Mouse (Mus musculus): ENCODE results near the gene Nos1ap. TPM values are rescaled to one million over a fixed set of nuclear protein-coding genes. Genes with fewer than 3 reads are reported as not detected.

Nos1ap gene
- polyA plus RNA-seq, 1 experiment = 9.4 TPM

- 63% methylated on average over 5 of the region's 5 CpGs for WGBS
- no peak for DNase-seq (ENCODE audit: low read depth, low spot score)
Measured at GRCm38 (mm10) chr1:170432288-170432687, 157.4 kb downstream of the Nos1ap start.

- no peak for DNase-seq (ENCODE audit: low read depth, low spot score)
- WGBS = 84% methylated on average over 5 of the region's 5 CpGs
Measured at GRCm38 (mm10) chr1:170431312-170431711, 158.3 kb downstream of the Nos1ap start.

GRCm38 (mm10) chr1:170430660-170431059 is 159.0 kb downstream of the Nos1ap start:
- no peak for DNase-seq (ENCODE audit: low read depth, low spot score)
- 94% methylated on average over 7 of the region's 7 CpGs for WGBS

- DNase-seq (ENCODE audit: low read depth, low spot score) = no peak
- WGBS = 80% methylated on average over 6 of the region's 6 CpGs
Measured at GRCm38 (mm10) chr1:170429656-170430055, 160.0 kb downstream of the Nos1ap start.

- WGBS = 73% methylated on average over 2 of the region's 2 CpGs
- no peak for DNase-seq (ENCODE audit: low read depth, low spot score)
Measured at GRCm38 (mm10) chr1:170428141-170428540, 161.5 kb downstream of the Nos1ap start.

GRCm38 (mm10) chr1:170424258-170424889 is 165.3 kb downstream of the Nos1ap start:
- 92% methylated on average over 10 of the region's 10 CpGs for WGBS
- no peak for DNase-seq (ENCODE audit: low read depth, low spot score)

- 78% methylated on average over 1 of the region's 1 CpGs for WGBS
- no peak for DNase-seq (ENCODE audit: low read depth, low spot score)
Measured at GRCm38 (mm10) chr1:170423048-170423447, 166.6 kb downstream of the Nos1ap start.

GRCm38 (mm10) chr1:170422188-170422587 is 167.5 kb downstream of the Nos1ap start:
- DNase-seq (ENCODE audit: low read depth, low spot score) = no peak
- 67% methylated on average over 4 of the region's 4 CpGs for WGBS

- DNase-seq (ENCODE audit: low read depth, low spot score) = no peak
- WGBS = 75% methylated on average over 3 of the region's 3 CpGs
Measured at GRCm38 (mm10) chr1:170419961-170420360, 169.7 kb downstream of the Nos1ap start.

- no peak for DNase-seq (ENCODE audit: low read depth, low spot score)
- 48% methylated on average over 1 of the region's 1 CpGs for whole genome bisulfite sequencing
Measured at GRCm38 (mm10) chr1:170418131-170418530, 171.5 kb downstream of the Nos1ap start.

- WGBS = 87% methylated on average over 2 of the region's 2 CpGs
- DNase-seq (ENCODE audit: low read depth, low spot score) = no peak
Measured at GRCm38 (mm10) chr1:170416967-170417366, 172.7 kb downstream of the Nos1ap start.

GRCm38 (mm10) chr1:170416206-170416605 is 173.5 kb downstream of the Nos1ap start:
- 61% methylated on average over 6 of the region's 6 CpGs for WGBS
- DNase-seq (ENCODE audit: low read depth, low spot score) = no peak

GRCm38 (mm10) chr1:170415395-170415794 is 174.3 kb downstream of the Nos1ap start:
- WGBS = 77% methylated on average over 3 of the region's 3 CpGs
- DNase-seq (ENCODE audit: low read depth, low spot score) = no peak

- WGBS = 82% methylated on average over 8 of the region's 8 CpGs
- DNase-seq (ENCODE audit: low read depth, low spot score) = no peak
Measured at GRCm38 (mm10) chr1:170410402-170411191, 179.1 kb downstream of the Nos1ap start.

- DNase-seq (ENCODE audit: low read depth, low spot score) = no peak
- 54% methylated on average over 4 of the region's 4 CpGs for WGBS
Measured at GRCm38 (mm10) chr1:170409091-170409490, 180.6 kb downstream of the Nos1ap start.

GRCm38 (mm10) chr1:170406921-170407320 is 182.7 kb downstream of the Nos1ap start:
- WGBS = 75% methylated on average over 8 of the region's 8 CpGs
- no peak for DNase-seq (ENCODE audit: low read depth, low spot score)

- DNase-seq (ENCODE audit: low read depth, low spot score) = no peak
- 81% methylated on average over 2 of the region's 2 CpGs for WGBS
Measured at GRCm38 (mm10) chr1:170405152-170405551, 184.5 kb downstream of the Nos1ap start.

GRCm38 (mm10) chr1:170402682-170403081 is 187.0 kb downstream of the Nos1ap start:
- WGBS = 80% methylated on average over 4 of the region's 4 CpGs
- no peak for DNase-seq (ENCODE audit: low read depth, low spot score)

GRCm38 (mm10) chr1:170398866-170399265 is 190.8 kb downstream of the Nos1ap start:
- no peak for DNase-seq (ENCODE audit: low read depth, low spot score)
- 92% methylated on average over 4 of the region's 4 CpGs for WGBS

- DNase-seq (ENCODE audit: low read depth, low spot score) = no peak
- 32% methylated on average over 2 of the region's 2 CpGs for WGBS
Measured at GRCm38 (mm10) chr1:170395101-170395500, 194.6 kb downstream of the Nos1ap start.

- no peak for DNase-seq (ENCODE audit: low read depth, low spot score)
- 70% methylated on average over 1 of the region's 1 CpGs for WGBS
Measured at GRCm38 (mm10) chr1:170394641-170395040, 195.0 kb downstream of the Nos1ap start.

Data from large intestine, adult 2 months (tissue).